Mouse (Mus musculus): ENCODE measurements around the gene Il9r.
"Not testable (repeated sequence)": the region's sequence is repeated elsewhere in the genome, so short reads cannot be mapped to it uniquely, and the experiment has no call there.

The Il9r gene

GRCm38 (mm10) chr11:32226124-32226871 is 26.2 kb upstream of the Il9r start, which contains the start of gene Mpg:
TSS of gene Mpg (plus strand) at chr11:32226505.
- DNase-seq (ENCODE audit: low spot score): peak; percentile 91

GRCm38 (mm10) chr11:32225222-32226104 is 25.4 kb upstream of the Il9r start:
- peak; percentile 45 for DNase-seq (ENCODE audit: low spot score)

GRCm38 (mm10) chr11:32224468-32225139 is 24.5 kb upstream of the Il9r start:
- peak; percentile 91 for DNase-seq (ENCODE audit: low spot score)

- DNase-seq (ENCODE audit: low spot score): no peak
Measured at GRCm38 (mm10) chr11:32223297-32223967, 23.4 kb upstream of the Il9r start.

- peak; percentile 29 for DNase-seq (ENCODE audit: low spot score)
Measured at GRCm38 (mm10) chr11:32222570-32223194, 22.6 kb upstream of the Il9r start.

- DNase-seq (ENCODE audit: low spot score): peak; percentile 63
Measured at GRCm38 (mm10) chr11:32221951-32222409, 21.9 kb upstream of the Il9r start, which contains the start of gene Rhbdf1. TSS of gene Rhbdf1 (minus strand) at chr11:32222300.

- peak; percentile 69 for DNase-seq (ENCODE audit: low spot score)
Measured at GRCm38 (mm10) chr11:32221225-32221950, 21.3 kb upstream of the Il9r start.

- no peak for DNase-seq (ENCODE audit: low spot score)
Measured at GRCm38 (mm10) chr11:32220607-32221224, 20.6 kb upstream of the Il9r start.

GRCm38 (mm10) chr11:32219287-32219686 is 19.2 kb upstream of the Il9r start:
- no peak for DNase-seq (ENCODE audit: low spot score)

GRCm38 (mm10) chr11:32218501-32219050 is 18.5 kb upstream of the Il9r start:
- DNase-seq (ENCODE audit: low spot score): no peak

GRCm38 (mm10) chr11:32216851-32217250 is 16.8 kb upstream of the Il9r start:
- peak; percentile 77 for DNase-seq (ENCODE audit: low spot score)

GRCm38 (mm10) chr11:32215372-32216162 is 15.5 kb upstream of the Il9r start:
- DNase-seq (ENCODE audit: low spot score): peak; percentile 58

- DNase-seq (ENCODE audit: low spot score): no peak
Measured at GRCm38 (mm10) chr11:32210623-32211022, 10.5 kb upstream of the Il9r start.

GRCm38 (mm10) chr11:32205058-32205873 is 5.2 kb upstream of the Il9r start, which contains the start of gene Snrnp25:
TSS of gene Snrnp25 (plus strand) at chr11:32205415.
- DNase-seq (ENCODE audit: low spot score): peak; percentile 98

GRCm38 (mm10) chr11:32201922-32202685 is 2.0 kb upstream of the Il9r start:
- DNase-seq (ENCODE audit: low spot score): no peak

- not testable (repeated sequence) for DNase-seq (ENCODE audit: low spot score)
Measured at GRCm38 (mm10) chr11:32200992-32201391, 913 bp upstream of the Il9r start.

- DNase-seq (ENCODE audit: low spot score): no peak
Measured at GRCm38 (mm10) chr11:32199230-32199629, 849 bp downstream of the Il9r start.

Measured in lung, postnatal 25 days (tissue).